Mouse (Mus musculus) hindbrain, embryonic 11.5 days (tissue): Measurements from ENCODE around the gene Prmt9. TPM values are rescaled to one million over a fixed set of nuclear protein-coding genes. Genes with fewer than 3 reads are reported as not detected.
A peak's percentile ranks its signal among the peaks of the same experiment; 100 is the strongest.

Source experiments
- ATAC-seq: fragments of 200-750 bp; cut with Nextera tagmentation; 2 replicates; pipeline ENCODE4 v1.8.0; 2017; ENCODE audit warnings: mild to moderate bottlenecking, moderate TSS enrichment, moderate library complexity; ENCODE audit not compliant: low FRiP score
- DNase-seq: peaks from one replicate; pipeline ENCODE4 v3.0.0-alpha.2; 2015; ENCODE audit warnings: low spot score
- H3K27ac ChIP-seq: fragments of 300-500 bp; sonication (generic); 2 replicates; pipeline ENCODE4 v1.5.1; 2014; ENCODE audit warnings: mild to moderate bottlenecking, low read depth, low read length
- H3K27me3 ChIP-seq: fragments of 300-500 bp; sonication (generic); 2 replicates; pipeline ENCODE4 v1.6.1; 2014; ENCODE audit warnings: mild to moderate bottlenecking, low read length, moderate library complexity, mixed read lengths; ENCODE audit not compliant: control insufficient read depth, insufficient read depth
- H3K36me3 ChIP-seq: fragments of 300-500 bp; sonication (generic); 2 replicates; pipeline ENCODE4 v1.6.1; 2014; ENCODE audit warnings: mild to moderate bottlenecking, low read length, moderate library complexity, mixed read lengths; ENCODE audit not compliant: control insufficient read depth, insufficient read depth
- H3K4me1 ChIP-seq: fragments of 300-500 bp; sonication (generic); replicated peaks from 2 replicates; pipeline ENCODE4 v1.6.1; 2014; ENCODE audit warnings: low read length, mixed read lengths; ENCODE audit not compliant: control insufficient read depth, insufficient read depth
- H3K4me2 ChIP-seq: fragments of 300-500 bp; sonication (generic); replicated peaks from 2 replicates; pipeline ENCODE4 v1.6.1; 2014; ENCODE audit warnings: mild to moderate bottlenecking, low read depth, low read length
- H3K4me3 ChIP-seq: fragments of 300-500 bp; sonication (generic); 2 replicates; pipeline ENCODE4 v1.5.1; 2014; ENCODE audit warnings: low read depth, low read length
- H3K9ac ChIP-seq: fragments of 300-500 bp; sonication (generic); 2 replicates; pipeline ENCODE4 v1.6.1; 2014; ENCODE audit warnings: low read depth, low read length
- H3K9me3 ChIP-seq: fragments of 300-500 bp; sonication (generic); 2 replicates; pipeline ENCODE4 v1.6.1; 2016; ENCODE audit warnings: low read length; ENCODE audit not compliant: control insufficient read depth
- WGBS: fragments of 180-500 bp; shearing (Covaris S2); extraction: QIAGEN DNeasy Blood & Tissue Kit; methylation state at CpG from one replicate; pipeline ENCODE4 v1.1.7; 2014; 5-methylcytosine and 5-hydroxymethylcytosine counted together
- polyA plus RNA-seq: library from polyadenylated mRNA; unstranded; fragments of >200 nt; fragmentation: Nextera tagmentation; extraction: Ambion mirVana; gene quantifications from 2 replicates; pipeline ENCODE4 v1.2.1, GENCODE M21; 2014

The Prmt9 gene
- polyA plus RNA-seq, 1 experiment from 2014 or later = 22.7 TPM

DNA sequence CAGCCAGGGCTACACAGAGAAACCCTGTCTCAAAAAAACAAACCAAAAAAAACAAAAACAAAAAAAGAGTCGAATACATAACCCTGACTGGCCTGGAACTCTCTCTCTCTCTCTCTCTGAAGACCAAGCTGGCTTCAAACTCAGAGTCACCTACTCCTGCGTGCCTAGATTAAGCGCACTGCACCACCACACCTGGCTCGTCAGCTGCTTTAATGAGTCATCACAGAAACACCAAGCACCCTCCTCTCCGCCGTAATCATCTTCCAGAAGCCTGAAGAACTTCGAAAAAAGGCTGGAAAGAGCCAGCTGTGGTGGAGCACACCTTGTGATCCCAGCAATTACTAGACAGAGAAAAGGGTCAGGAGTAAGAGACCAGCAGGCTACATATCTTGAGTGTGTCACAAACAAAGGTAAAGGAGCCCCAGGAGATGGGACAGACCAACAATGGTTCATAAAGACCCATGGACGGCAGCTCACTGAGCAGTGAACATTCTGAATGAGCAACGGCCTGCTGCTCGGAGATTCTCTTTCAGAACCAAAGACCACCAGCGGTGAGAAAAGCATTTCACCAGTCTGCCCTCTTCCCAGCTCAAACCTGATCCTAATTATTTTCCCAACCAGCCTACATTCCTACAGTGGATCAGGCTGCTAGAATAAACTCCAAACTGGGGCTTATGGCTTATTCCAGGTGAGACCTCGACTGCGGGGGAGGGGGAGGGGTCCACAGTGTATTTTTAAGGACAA lies 37.3 kb upstream of the Prmt9 start:
- Histone ChIP-seq H3K9me3 (no peaks in the 10 kb centered on the region), H3K27me3 (no peaks in the 10 kb centered on the region; the same call in 1 of the 2 replicates), H3K36me3 (no peaks in the 10 kb centered on the region), H3K27ac (no peak overlapping the region), H3K4me3 (no peak overlapping the region), H3K9ac (no peak overlapping the region), H3K4me1 (no peaks in the 10 kb centered on the region), H3K4me2 (0 out of 2 replicates have a peak overlapping the region, but pooled peaks have one; percentile 2)
- ATAC-seq = no peak
- 38% methylated on average over 13 of the region's 13 CpGs for WGBS
- peak; percentile 33 for DNase-seq

DNA sequence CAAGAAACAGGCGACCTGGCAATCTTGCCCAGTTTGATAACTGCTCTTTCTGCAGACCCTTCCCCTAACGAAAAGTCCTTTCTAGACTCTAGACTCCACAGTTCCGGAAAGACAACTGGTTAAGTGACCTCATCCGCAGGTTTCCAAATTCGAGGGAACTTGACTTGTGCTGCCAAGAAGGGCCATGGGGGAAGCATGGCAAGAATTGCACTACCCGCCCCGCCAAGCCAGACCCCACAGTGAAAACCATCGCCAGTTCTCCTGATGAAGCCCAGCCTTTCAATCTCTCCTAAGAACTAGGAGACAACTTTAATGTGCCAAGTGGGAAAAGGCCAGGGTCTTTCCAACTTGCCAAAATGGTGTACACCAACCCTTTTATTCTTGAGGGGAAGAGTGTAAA lies 34.0 kb upstream of the Prmt9 start:
- no peak overlapping the region for H3K4me2 ChIP-seq
- no peak overlapping the region for H3K4me3 ChIP-seq
- no peak for ATAC-seq
- H3K27me3 ChIP-seq = no peaks in the 10 kb centered on the region; the same call in 1 of the 2 replicates
- WGBS = 94% methylated on average over 8 of the region's 8 CpGs
- no peaks in the 10 kb centered on the region for H3K4me1 ChIP-seq
- H3K9ac ChIP-seq = no peak overlapping the region
- H3K27ac ChIP-seq = no peak overlapping the region
- no peak for DNase-seq
- H3K9me3 ChIP-seq = no peaks in the 10 kb centered on the region
- H3K36me3 ChIP-seq = no peaks in the 10 kb centered on the region

DNA sequence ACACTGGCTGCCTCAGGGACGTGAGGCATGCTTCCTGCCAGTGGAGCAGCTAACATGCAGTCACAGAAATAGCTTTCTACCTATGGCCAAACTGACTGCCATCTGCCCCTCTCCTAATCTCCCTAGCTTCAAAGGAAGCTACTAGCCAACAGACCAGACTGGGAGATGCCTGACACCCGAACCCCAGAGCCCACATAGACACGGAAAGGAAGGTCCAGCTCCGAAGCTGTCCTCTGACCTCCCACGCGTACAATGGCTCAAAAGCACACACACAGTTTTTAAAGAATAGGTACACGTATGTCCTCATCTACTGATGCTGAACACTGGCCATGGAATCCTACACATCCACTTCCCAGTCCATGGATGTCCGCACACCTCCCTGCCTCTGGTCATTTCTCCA lies 33.4 kb upstream of the Prmt9 start:
- Histone ChIP-seq H3K27ac (no peak overlapping the region), H3K9ac (no peak overlapping the region), H3K36me3 (no peaks in the 10 kb centered on the region), H3K4me1 (no peaks in the 10 kb centered on the region), H3K4me2 (0 out of 2 replicates have a peak overlapping the region, but pooled peaks have one; percentile 9), H3K4me3 (no peak overlapping the region), H3K9me3 (no peaks in the 10 kb centered on the region), H3K27me3 (no peaks in the 10 kb centered on the region; the same call in 1 of the 2 replicates)
- DNase-seq = no peak
- ATAC-seq = no peak
- WGBS = 75% methylated on average over 8 of the region's 8 CpGs

DNA sequence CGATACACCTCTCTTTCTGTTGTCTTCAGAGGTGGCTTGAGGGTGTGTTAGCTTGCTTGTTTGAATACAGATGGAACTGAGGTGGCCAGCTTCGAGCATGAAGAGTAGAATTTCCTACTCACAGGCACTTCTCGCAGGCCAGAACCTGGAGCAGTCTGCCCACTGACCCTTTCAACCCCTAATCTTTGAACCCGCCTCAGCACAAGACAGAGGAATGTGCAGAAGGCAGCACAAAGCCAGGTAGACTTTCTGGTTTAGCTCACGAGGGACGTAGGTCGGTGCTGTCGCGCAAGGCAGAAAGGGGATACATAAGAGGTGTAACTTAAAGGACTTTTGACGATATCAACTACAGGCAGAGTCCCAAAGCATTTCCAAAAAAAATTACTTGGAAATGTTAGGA lies 32.4 kb upstream of the Prmt9 start:
- peak overlapping the region; percentile 88 for H3K4me2 ChIP-seq
- no peak overlapping the region for H3K27ac ChIP-seq
- WGBS = 6% methylated on average over 10 of the region's 10 CpGs
- peak overlapping the region; percentile 65 for H3K4me3 ChIP-seq
- H3K36me3 ChIP-seq = no peaks in the 10 kb centered on the region
- H3K9me3 ChIP-seq = no peaks in the 10 kb centered on the region
- H3K9ac ChIP-seq = peak overlapping the region; percentile 52; the same call in 1 of the 2 replicates
- ATAC-seq (no peak), DNase-seq (no peak)
- H3K27me3 ChIP-seq = no peaks in the 10 kb centered on the region; the same call in 1 of the 2 replicates
- no peaks in the 10 kb centered on the region for H3K4me1 ChIP-seq

DNA sequence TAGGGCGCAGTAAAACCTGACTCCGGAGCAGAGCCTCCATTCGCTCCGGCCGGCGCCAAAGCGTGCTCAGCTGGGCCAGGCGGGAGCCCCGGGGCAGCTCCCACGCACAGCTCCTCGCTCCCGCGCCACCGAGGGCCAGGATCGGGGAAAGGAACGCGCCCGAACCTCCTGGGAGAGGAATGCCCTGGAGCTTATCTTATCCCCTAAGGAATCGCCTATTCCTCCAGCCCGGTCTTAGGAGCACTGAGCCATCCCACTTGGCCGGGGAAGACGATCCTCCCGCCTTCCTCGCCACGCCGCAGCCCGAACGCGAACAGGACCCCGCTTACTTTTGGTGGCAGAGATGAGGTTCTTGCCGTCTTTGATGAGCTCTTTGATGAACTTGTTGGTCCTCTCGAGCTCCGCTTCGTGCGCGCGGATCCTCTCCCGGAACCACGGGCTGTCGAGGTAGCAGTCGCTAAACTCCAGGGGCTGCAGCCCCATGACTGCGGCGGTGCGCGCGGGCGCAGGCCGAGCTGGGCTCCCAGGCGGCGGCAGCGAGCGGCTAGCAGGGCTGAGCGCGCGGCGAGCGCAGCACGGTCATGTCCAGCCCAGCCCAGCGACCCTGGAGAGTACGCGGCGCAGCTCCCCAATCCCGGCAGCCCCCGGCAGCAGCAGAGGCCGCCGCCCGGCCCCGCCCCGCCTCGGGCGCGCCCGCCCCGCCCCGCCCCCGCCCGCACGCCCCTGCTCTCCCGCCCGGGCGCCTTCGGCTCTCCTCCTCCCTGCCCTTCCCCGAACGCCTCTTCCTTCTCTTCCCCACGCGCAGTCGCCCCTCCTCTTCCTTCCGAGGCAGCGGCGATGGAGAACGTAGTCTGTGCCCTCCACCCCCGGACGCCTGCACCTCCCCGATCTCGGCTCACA lies 31.6 kb upstream of the Prmt9 start, which contains the start of gene Arhgap10:
Gene Arhgap10 (minus strand): TSS at position 653 of the 900 bp plus-strand sequence.
- Histone ChIP-seq H3K27me3 (no peaks in the 10 kb centered on the region; the same call in 1 of the 2 replicates), H3K27ac (no peak within 1 kb of the TSS), H3K9ac (peak within 1 kb of the TSS; percentile 52), H3K36me3 (no peaks in the 10 kb centered on the region), H3K9me3 (no peaks in the 10 kb centered on the region), H3K4me1 (no peaks in the 10 kb centered on the region), H3K4me3 (peak within 1 kb of the TSS; percentile 65), H3K4me2 (peak within 1 kb of the TSS; percentile 88)
- WGBS = under 1% methylated on average over 71 of the region's 95 CpGs
- ATAC-seq (peak; percentile 95), DNase-seq (peak; percentile 83)

DNA sequence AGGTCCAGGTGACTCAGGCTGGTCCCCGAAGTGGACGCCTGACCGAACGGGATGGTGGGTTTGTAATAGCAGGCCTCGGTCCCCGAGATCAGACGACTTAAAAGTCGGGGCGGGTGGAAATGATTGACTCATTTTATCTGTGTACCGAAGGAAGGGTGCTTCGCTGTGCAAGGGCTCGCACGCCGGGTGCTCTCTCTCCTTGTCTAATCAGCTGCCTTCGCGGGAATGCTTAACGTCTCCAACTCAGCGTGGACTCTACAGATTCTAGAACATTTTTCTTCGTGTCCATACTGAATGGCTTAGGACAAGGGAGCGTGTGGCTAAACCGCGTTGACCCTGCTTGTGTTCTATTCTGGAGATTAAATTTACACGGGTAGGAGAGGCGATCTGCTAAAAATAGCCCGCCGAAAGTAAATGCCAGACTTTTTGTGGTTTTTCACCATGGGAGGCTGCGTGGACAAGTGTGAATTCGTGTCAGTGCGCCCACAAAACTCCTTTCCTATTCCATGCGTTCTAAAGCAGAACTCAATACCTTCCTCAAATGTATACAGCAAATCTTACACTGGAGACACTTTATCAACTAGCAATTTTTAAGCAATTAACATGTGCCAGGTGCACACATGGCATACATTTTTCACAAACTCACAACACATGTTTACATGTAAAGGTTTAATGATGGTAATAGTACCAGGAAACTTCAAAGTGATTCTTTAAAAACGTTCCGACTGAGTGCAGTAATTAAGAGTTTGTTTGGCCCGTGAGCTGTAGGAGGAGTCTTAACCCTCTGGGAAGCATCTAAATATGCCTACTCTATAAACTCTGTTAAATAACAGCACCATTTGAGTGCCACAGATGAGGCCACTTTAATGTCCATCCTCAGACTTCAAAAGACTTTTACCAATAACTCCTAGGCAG lies 30.7 kb upstream of the Prmt9 start:
- Histone ChIP-seq H3K9ac (peak overlapping the region; percentile 52), H3K4me2 (peak overlapping the region; percentile 88), H3K27ac (no peak overlapping the region), H3K4me1 (no peaks in the 10 kb centered on the region), H3K36me3 (no peaks in the 10 kb centered on the region), H3K4me3 (peak overlapping the region; percentile 65), H3K9me3 (no peaks in the 10 kb centered on the region), H3K27me3 (no peaks in the 10 kb centered on the region; the same call in 1 of the 2 replicates)
- ATAC-seq (peak; percentile 57), DNase-seq (no peak)
- WGBS = 11% methylated on average over 33 of the region's 33 CpGs

DNA sequence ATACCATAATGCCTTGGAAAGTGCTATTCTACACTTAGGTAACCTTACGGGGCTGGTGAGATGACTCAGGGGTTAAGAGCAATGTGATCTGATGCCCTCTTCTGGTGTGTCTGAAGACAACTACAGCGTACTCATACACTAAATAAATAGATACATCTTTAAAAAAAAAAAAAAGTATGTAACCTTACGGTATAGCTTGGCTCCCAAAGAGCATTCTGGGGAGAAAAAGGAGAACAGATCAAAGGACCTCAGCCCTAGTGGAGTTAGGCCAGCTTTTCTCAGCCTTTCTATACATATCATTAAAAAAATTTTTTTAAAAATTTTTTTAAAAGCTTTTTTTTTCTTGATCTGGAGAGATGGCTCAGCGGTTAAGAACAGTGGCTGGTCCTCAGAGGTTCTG lies 28.6 kb upstream of the Prmt9 start:
- H3K36me3 ChIP-seq = no peaks in the 10 kb centered on the region
- no peak overlapping the region for H3K9ac ChIP-seq
- H3K4me1 ChIP-seq = no peaks in the 10 kb centered on the region
- no peak for ATAC-seq
- H3K4me2 ChIP-seq = no peak overlapping the region
- WGBS = 92% methylated on average over 4 of the region's 4 CpGs
- DNase-seq = no peak
- no peaks in the 10 kb centered on the region for H3K9me3 ChIP-seq
- H3K4me3 ChIP-seq = no peak overlapping the region
- H3K27ac ChIP-seq = no peak overlapping the region
- no peaks in the 10 kb centered on the region; the same call in 1 of the 2 replicates for H3K27me3 ChIP-seq
